Mouse (Mus musculus): ENCODE data around the gene Prss46.

GRCm38 (mm10) chr9:110826390-110826789 lies 17.9 kb upstream of the Prss46 start, which contains the start of gene Prss43:
- no peak for TF ChIP-seq POLR2A (IDR thresholded peaks at IDR 0.05; ENCODE audit: extremely low read depth, insufficient read depth, low read length)
- no peak for TF ChIP-seq CTCF (IDR thresholded peaks at IDR 0.05; ENCODE audit: low read depth, low read length)

All from liver, adult 2 months (tissue).